Mouse (Mus musculus) olfactory bulb, adult 2 months (tissue): ENCODE measurements around the gene Pacrg.

ENCODE experiments used
- CTCF ChIP-seq: fragments of 200-500 bp; IDR thresholded peaks from 2 replicates; pipeline ENCODE4 v1.5.1; 2012; ENCODE audit warnings: low read depth, mild to moderate bottlenecking, low read length, moderate library complexity; ENCODE audit not compliant: insufficient read depth
- POLR2A ChIP-seq: fragments of 200-500 bp; IDR thresholded peaks from 2 replicates; pipeline ENCODE4 v1.6.1; 2012; ENCODE audit warnings: mild to moderate bottlenecking, low read depth, low read length, moderate library complexity; ENCODE audit not compliant: insufficient read depth

- TF ChIP-seq CTCF (no peak), POLR2A (no peak)
Measured at GRCm38 (mm10) chr17:10757455-10757854, 82.7 kb downstream of the Pacrg start.
